Mouse (Mus musculus) CH12.LX (cell line): ENCODE results near the gene Tigd2. TPM values are rescaled to one million over a fixed set of nuclear protein-coding genes. Genes with fewer than 3 reads are reported as not detected.

Source experiments
- DNase-seq: peaks from one replicate; pipeline ENCODE4 v3.0.0-alpha.2; 2013; ENCODE audit errors: extremely low read depth
- H3K27ac ChIP-seq: 2 replicates; pipeline ENCODE4 v1.5.1; 2012; ENCODE audit warnings: low read depth, mild to moderate bottlenecking, control low read depth, moderate library complexity; ENCODE audit not compliant: insufficient read depth
- H3K27me3 ChIP-seq: replicated peaks from 2 replicates; pipeline ENCODE3; 2012; ENCODE audit warnings: inconsistent platforms
- H3K36me3 ChIP-seq, 2 experiments: replicated peaks in 1 of 2; 2 replicates each; pipeline versions ENCODE3 to v1.6.1; 2012; ENCODE audit warnings: inconsistent platforms in 1 of 2, low read length in 1 of 2, mild to moderate bottlenecking in 1 of 2, mixed read lengths in 1 of 2, moderate library complexity in 1 of 2; ENCODE audit not compliant: control insufficient read depth in 1 of 2, insufficient read depth in 1 of 2
- H3K4me1 ChIP-seq, 2 experiments: 2 replicates each; pipeline ENCODE4 v1.6.1; 2012; ENCODE audit warnings: inconsistent platforms in 1 of 2, moderate library complexity in 1 of 2; ENCODE audit not compliant: insufficient read depth in 2 of 2, control insufficient read depth in 1 of 2
- H3K4me2 ChIP-seq: 2 replicates; pipeline ENCODE4 v1.6.1; 2012; ENCODE audit warnings: low read depth, mild to moderate bottlenecking, control low read depth; ENCODE audit not compliant: poor library complexity, insufficient read depth, severe bottlenecking
- H3K4me3 ChIP-seq, 3 experiments: fragments of 150-350 bp in 1 of 3; sonication (generic) in 1 of 3; replicated peaks in 1 of 3; 2 replicates each; pipeline versions ENCODE3 to v1.5.1; 2011 to 2012; ENCODE audit warnings: low read depth in 2 of 3, low read length in 2 of 3, mild to moderate bottlenecking in 2 of 3, moderate library complexity in 2 of 3, control low read depth in 1 of 3, improper control_type of control experiment in 1 of 3, inconsistent platforms in 1 of 3, mixed read lengths in 1 of 3; ENCODE audit not compliant: poor library complexity in 1 of 3
- H3K79me2 ChIP-seq: replicated peaks from 2 replicates; pipeline ENCODE4 v1.6.1; 2012; ENCODE audit warnings: mild to moderate bottlenecking, moderate library complexity; ENCODE audit not compliant: control insufficient read depth, poor library complexity, insufficient read depth, severe bottlenecking; ENCODE audit errors: extremely low read depth
- H3K9ac ChIP-seq: 2 replicates; pipeline ENCODE4 v1.6.1; 2012; ENCODE audit warnings: low read depth, mild to moderate bottlenecking, control low read depth, moderate library complexity; ENCODE audit not compliant: insufficient read depth
- H3K9me3 ChIP-seq: replicated peaks from 2 replicates; pipeline ENCODE3; 2012; ENCODE audit warnings: low read length, inconsistent platforms, mixed read lengths
- BHLHE40 ChIP-seq: IDR thresholded peaks from 2 replicates; pipeline ENCODE4 v1.6.1; 2011; ENCODE audit warnings: mild to moderate bottlenecking, low read depth, low read length, improper control_type of control experiment
- CHD2 ChIP-seq: IDR thresholded peaks from 2 replicates; pipeline ENCODE4 v1.6.1; 2011; ENCODE audit warnings: low read length, improper control_type of control experiment
- CTCF ChIP-seq, 2 experiments: IDR thresholded peaks in 1 of 2; conservative IDR thresholded peaks in 1 of 2; 2 replicates each; pipeline ENCODE4 v1.5.1; 2011 to 2012; ENCODE audit warnings: low read depth in 2 of 2, low read length in 2 of 2, improper control_type of control experiment in 1 of 2, inconsistent platforms in 1 of 2, mild to moderate bottlenecking in 1 of 2, moderate library complexity in 1 of 2
- ELF1 ChIP-seq: IDR thresholded peaks from 2 replicates; pipeline ENCODE4 v1.6.1; 2014; ENCODE audit warnings: low read depth, mild to moderate bottlenecking, inconsistent platforms, low read length, improper control_type of control experiment
- EP300 ChIP-seq: IDR thresholded peaks from 2 replicates; pipeline ENCODE4 v1.6.1; 2011; ENCODE audit warnings: low read length, improper control_type of control experiment
- GABPA ChIP-seq: IDR thresholded peaks from 2 replicates; pipeline ENCODE4 v1.6.1; 2012; ENCODE audit warnings: low read depth, low read length, improper control_type of control experiment, inconsistent platforms; ENCODE audit not compliant: insufficient replicate concordance
- HCFC1 ChIP-seq: IDR thresholded peaks from 2 replicates; pipeline ENCODE4 v1.6.1; 2012; ENCODE audit warnings: low read depth, mild to moderate bottlenecking, inconsistent platforms, low read length, improper control_type of control experiment
- IRF4 ChIP-seq: IDR thresholded peaks from 2 replicates; pipeline ENCODE4 v1.6.1; 2014; ENCODE audit warnings: low read depth, mild to moderate bottlenecking, inconsistent platforms, low read length, improper control_type of control experiment
- MAFK ChIP-seq: IDR thresholded peaks from 2 replicates; pipeline ENCODE4 v1.6.1; 2011; ENCODE audit warnings: low read length, improper control_type of control experiment; ENCODE audit not compliant: insufficient replicate concordance
- MAZ ChIP-seq: IDR thresholded peaks from 2 replicates; pipeline ENCODE4 v1.6.1; 2012; ENCODE audit warnings: low read depth, mild to moderate bottlenecking, inconsistent platforms, low read length, improper control_type of control experiment, moderate library complexity
- NRF1 ChIP-seq: IDR thresholded peaks from 2 replicates; pipeline ENCODE4 v1.6.1; 2014; ENCODE audit warnings: low read depth, mild to moderate bottlenecking, inconsistent platforms, low read length, improper control_type of control experiment, moderate library complexity
- PAX5 ChIP-seq: IDR thresholded peaks from 2 replicates; pipeline ENCODE4 v1.6.1; 2012; ENCODE audit warnings: low read length, inconsistent platforms, mixed read lengths
- POLR2AphosphoS2 ChIP-seq: IDR thresholded peaks from 2 replicates; pipeline ENCODE4 v1.6.1; 2011; ENCODE audit warnings: low read depth, low read length, improper control_type of control experiment
- RAD21 ChIP-seq: IDR thresholded peaks from 2 replicates; pipeline ENCODE4 v1.6.1; 2011; ENCODE audit warnings: low read depth, mild to moderate bottlenecking, low read length, improper control_type of control experiment, moderate library complexity
- SMC3 ChIP-seq: IDR thresholded peaks from 2 replicates; pipeline ENCODE4 v1.6.1; 2011; ENCODE audit warnings: low read depth, low read length, improper control_type of control experiment
- TBP ChIP-seq: conservative IDR thresholded peaks from 2 replicates; pipeline ENCODE4 v1.6.1; 2011; ENCODE audit warnings: low read depth, low read length, improper control_type of control experiment
- TCF12 ChIP-seq: IDR thresholded peaks from 2 replicates; pipeline ENCODE4 v1.6.1; 2014; ENCODE audit warnings: low read depth, mild to moderate bottlenecking, inconsistent platforms, low read length, improper control_type of control experiment
- UBTF ChIP-seq: IDR thresholded peaks from 2 replicates; pipeline ENCODE4 v1.6.1; 2012; ENCODE audit warnings: low read depth, mild to moderate bottlenecking, inconsistent platforms, low read length, improper control_type of control experiment, moderate library complexity
- USF1 ChIP-seq: IDR thresholded peaks from 2 replicates; pipeline ENCODE4 v1.6.1; 2014; ENCODE audit warnings: low read depth, mild to moderate bottlenecking, inconsistent platforms, low read length, improper control_type of control experiment
- ZC3H11A ChIP-seq: IDR thresholded peaks from 2 replicates; pipeline ENCODE4 v1.6.1; 2012; ENCODE audit warnings: low read depth, mild to moderate bottlenecking, inconsistent platforms, low read length, improper control_type of control experiment
- ZKSCAN1 ChIP-seq: IDR thresholded peaks from 2 replicates; pipeline ENCODE4 v1.6.1; 2012; ENCODE audit warnings: low read depth, inconsistent platforms, low read length, improper control_type of control experiment, borderline replicate concordance
- ZMIZ1 ChIP-seq: IDR thresholded peaks from 2 replicates; pipeline ENCODE4 v1.6.1; 2012; ENCODE audit warnings: low read depth, mild to moderate bottlenecking, inconsistent platforms, low read length, improper control_type of control experiment
- ZNF384 ChIP-seq: IDR thresholded peaks from 2 replicates; pipeline ENCODE4 v1.6.1; 2012; ENCODE audit warnings: low read depth, low read length, improper control_type of control experiment, inconsistent platforms
- dilution Hi-C: fragments of 300-500 bp; cut with MboI; formaldehyde crosslinking; loops from 2 replicates; pipeline ENCODE4 v1.14.3; 2020; ENCODE audit warnings: low sequenced_read_pairs; ENCODE audit not compliant: extremely low pct_unique_long_range_greater_than_20kb, extremely low pct_ligation_motif_present
- in situ Hi-C: fragments of 300-500 bp; cut with MboI; formaldehyde crosslinking; loops from 3 replicates; pipeline ENCODE4 v1.14.3; 2019; ENCODE audit warnings: low sequenced_read_pairs, low pct_ligation_motif_present, low pct_unique_long_range_greater_than_20kb, mixed read lengths
- polyA plus RNA-seq: library from polyadenylated mRNA; unstranded; fragments of >175 nt; gene quantifications from 2 replicates; pipeline ENCODE4 v1.2.1, GENCODE M21; 2012; ENCODE audit warnings: low read depth; ENCODE audit not compliant: insufficient read length
- total RNA-seq, 2 experiments: library from RNA; depleted of rRNA; stranded (reverse); fragments of 300-350 nt in 1 of 2; fragments of >200 nt in 1 of 2; gene quantifications; 2 replicates each; pipeline ENCODE4 v1.2.3; 2012 to 2014

The Tigd2 gene
- total and polyA plus RNA-seq, 3 experiments: 11.0 to 25.2 (median 12.6) TPM

GRCm38 (mm10) chr6:59171230-59171629, 37.4 kb upstream of the Tigd2 start:
- no peak for TF ChIP-seq CHD2
- no peak for TF ChIP-seq RAD21
- TF ChIP-seq ZNF384: no peak
- TF ChIP-seq IRF4: no peak
- no peak for TF ChIP-seq MAZ
- no peak for TF ChIP-seq TCF12
- no peak for TF ChIP-seq ELF1
- no peak for TF ChIP-seq SMC3
- TF ChIP-seq EP300: no peak
- TF ChIP-seq PAX5: no peak
- TF ChIP-seq ZKSCAN1: no peak
- TF ChIP-seq MAFK: no peak
- no peak for TF ChIP-seq POLR2AphosphoS2
- no peak for TF ChIP-seq NRF1
- no peak for TF ChIP-seq UBTF
- no peak for TF ChIP-seq TBP
- no peak for DNase-seq
- Histone ChIP-seq H3K4me1 (no peaks in the 10 kb centered on the region), H3K27me3 (no peaks in the 10 kb centered on the region), H3K27ac (no peak overlapping the region), H3K4me3 (no peak overlapping the region), H3K9me3 (no peaks in the 10 kb centered on the region), H3K79me2 (no peaks in the 10 kb centered on the region), H3K9ac (no peak overlapping the region), H3K36me3 (no peaks in the 10 kb centered on the region), H3K4me2 (no peak overlapping the region)
- in situ Hi-C loops (no loop called here), dilution Hi-C loops (no loop called here)

- no peak for DNase-seq
- dilution Hi-C loops: no loop called here
These were observed 34.7 kb upstream of the Tigd2 start for GRCm38 (mm10) chr6:59173940-59174339.

More at GRCm38 (mm10) chr6:59173940-59174339, 34.7 kb upstream of the Tigd2 start:
- H3K9ac ChIP-seq: no peak overlapping the region
- TF ChIP-seq GABPA: no peak
- TF ChIP-seq SMC3: no peak
- no peak for TF ChIP-seq ZMIZ1
- TF ChIP-seq ELF1: no peak
- no peak for TF ChIP-seq BHLHE40
- TF ChIP-seq UBTF: no peak
- no peak for TF ChIP-seq NRF1
- TF ChIP-seq MAFK: no peak
- TF ChIP-seq ZC3H11A: no peak
- no peak for TF ChIP-seq USF1
- TF ChIP-seq IRF4: no peak
- TF ChIP-seq HCFC1: no peak
- no peak for TF ChIP-seq TBP
- TF ChIP-seq CTCF (conservative IDR thresholded peaks at IDR 0.05 in 1 of 2, IDR thresholded peaks at IDR 0.05 in 1 of 2; ENCODE audit: low read depth in 2 of 2, low read length in 2 of 2): no peak
- no peaks in the 10 kb centered on the region for H3K79me2 ChIP-seq
- no peaks in the 10 kb centered on the region for H3K4me1 ChIP-seq
- H3K4me2 ChIP-seq: no peak overlapping the region
- no peak overlapping the region for H3K27ac ChIP-seq
- no peaks in the 10 kb centered on the region for H3K27me3 ChIP-seq
- no peaks in the 10 kb centered on the region for H3K36me3 ChIP-seq
- H3K4me3 ChIP-seq: no peak overlapping the region
- no peaks in the 10 kb centered on the region for H3K9me3 ChIP-seq
- in situ Hi-C loops: no loop called here
